Mouse (Mus musculus) activated CD4-positive, CD25-positive, alpha-beta regulatory T cell, adult 9 weeks (primary cell): ENCODE results near the gene Rgs17. TPM values are rescaled to one million over a fixed set of nuclear protein-coding genes. Genes with fewer than 3 reads are reported as not detected.

Source experiments
- polyA plus RNA-seq: library from polyadenylated mRNA; unstranded; fragments of 100-300 nt; shearing (Covaris generic); gene quantifications from one replicate; pipeline ENCODE4 v1.2.1, GENCODE M21; 2017

Gene Rgs17
- not detected for polyA plus RNA-seq

DNA sequence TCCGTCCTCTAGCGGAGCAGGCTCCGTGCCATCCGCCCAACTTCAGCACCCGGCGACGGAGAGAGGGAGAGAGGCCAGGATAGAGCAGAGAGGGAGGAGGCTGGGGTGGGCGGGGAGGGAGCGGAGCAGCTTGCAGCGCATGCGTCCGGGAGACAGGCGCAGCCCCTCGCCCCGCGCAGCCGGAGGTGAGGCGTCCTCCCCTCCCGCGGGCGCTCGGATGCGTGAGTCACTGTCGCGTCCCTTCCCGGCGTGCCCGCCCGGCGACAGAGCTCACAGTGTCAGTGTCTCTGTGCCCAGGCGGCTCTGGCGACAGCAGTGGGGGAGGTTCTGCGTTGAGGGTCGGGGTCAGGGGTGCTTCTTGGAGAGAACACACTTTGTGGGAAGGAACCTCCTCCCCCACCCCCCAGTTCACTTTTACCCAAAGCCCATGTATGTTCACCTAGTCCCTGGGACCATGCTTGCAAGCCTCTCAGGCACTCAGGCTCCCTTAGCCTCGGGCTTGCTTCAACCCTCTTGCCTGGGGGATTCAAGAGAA, at the start of gene Rgs17:
Rgs17 (minus strand) TSS at position 107 of the 535 bp plus-strand sequence.

DNA sequence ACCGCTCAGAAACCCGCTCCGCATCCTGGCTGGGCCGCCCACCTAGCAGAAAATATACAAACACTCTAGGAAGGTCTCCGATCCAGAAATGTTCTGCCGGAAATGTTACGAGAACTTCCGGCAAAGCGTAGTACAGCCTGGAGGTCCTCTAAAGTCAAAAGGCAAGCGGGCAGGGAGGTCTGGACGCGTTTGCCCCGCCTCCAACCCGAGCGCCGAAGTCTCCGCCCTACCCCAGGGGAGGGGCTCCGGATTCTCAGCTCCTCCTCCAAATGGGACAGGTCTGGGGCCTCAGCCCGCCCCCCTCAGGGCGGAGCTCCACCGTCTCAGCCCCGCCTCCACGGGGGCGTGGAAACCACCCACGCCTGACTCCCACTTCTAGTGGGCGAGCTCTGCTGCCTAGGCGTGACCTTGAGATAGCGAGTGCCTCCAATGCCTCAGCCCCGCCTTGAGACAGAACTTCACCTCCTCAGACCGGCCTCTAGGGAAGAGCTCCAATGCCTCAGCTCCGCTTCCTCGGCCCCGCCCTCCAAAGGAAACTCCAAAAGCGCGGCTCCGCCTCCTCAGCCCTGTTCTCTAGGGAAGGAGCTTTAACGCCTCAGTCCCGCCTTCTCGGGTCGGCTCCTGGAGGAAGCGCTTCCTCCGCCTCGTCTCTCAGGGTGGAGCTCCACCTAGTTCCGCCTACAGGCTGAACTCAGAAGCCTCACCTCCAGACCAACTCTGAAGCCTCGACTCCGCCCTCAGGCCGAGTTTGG, 98.3 kb downstream of the Rgs17 start, which contains the start of gene Mtrf1l:
Mtrf1l (minus strand) TSS at position 171 of the 752 bp plus-strand sequence.

GRCm38 (mm10) chr10:5805243-5805730, 116.9 kb downstream of the Rgs17 start, which contains the start of gene Fbxo5:
TSS of gene Fbxo5 (minus strand) at chr10:5805600.

Other genes starting within 250 kb of the Rgs17 start
- 18.0 TPM for gene Fbxo5, start 116.8 kb downstream of the Rgs17 start, polyA plus RNA-seq
- 3.7 TPM for gene Mtrf1l, start 98.5 kb downstream of the Rgs17 start, polyA plus RNA-seq